Mouse (Mus musculus) frontal cortex, adult 2 months (tissue): ENCODE measurements around the gene Rela. TPM values are rescaled to one million over a fixed set of nuclear protein-coding genes. Genes with fewer than 3 reads are reported as not detected.

ENCODE experiments used
- DNase-seq, 2 experiments: peaks; one replicate each; pipeline ENCODE4 v3.0.0; 2022; ENCODE audit warnings: low spot score in 1 of 2; ENCODE audit errors: extremely low spot score in 1 of 2
- polyA plus RNA-seq: library from polyadenylated mRNA; depleted of rRNA; stranded (reverse); fragments of >200 nt; gene quantifications from 2 replicates; pipeline ENCODE4 v1.2.3, GENCODE M21; 2012; rRNA removed

Rela gene
- polyA plus RNA-seq, 1 experiment: 33.4 TPM

- DNase-seq: no peak
Observed at GRCm38 (mm10) chr19:5692913-5693396, 55.7 kb downstream of the Rela start.

DNA sequence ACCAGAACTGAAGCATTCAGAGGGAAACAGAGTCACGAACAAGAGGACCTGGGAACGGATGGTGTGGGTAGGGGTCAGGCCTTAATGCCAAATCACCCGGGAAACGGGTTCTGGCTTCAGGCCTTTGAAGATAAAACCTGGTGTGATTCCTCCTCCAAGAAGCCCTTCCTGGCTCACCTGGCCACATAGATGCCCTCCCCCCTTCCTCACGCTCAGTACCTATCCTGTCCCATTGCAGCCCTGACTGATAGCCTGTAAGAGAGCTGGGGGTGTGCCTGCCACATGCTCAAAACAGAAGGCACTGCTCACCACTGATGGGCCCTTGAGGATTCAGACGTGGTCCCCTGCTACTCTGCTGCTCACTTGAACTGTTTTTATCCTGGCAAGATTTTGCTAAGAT is 56.5 kb downstream of the Rela start:
- DNase-seq: no peak

DNA sequence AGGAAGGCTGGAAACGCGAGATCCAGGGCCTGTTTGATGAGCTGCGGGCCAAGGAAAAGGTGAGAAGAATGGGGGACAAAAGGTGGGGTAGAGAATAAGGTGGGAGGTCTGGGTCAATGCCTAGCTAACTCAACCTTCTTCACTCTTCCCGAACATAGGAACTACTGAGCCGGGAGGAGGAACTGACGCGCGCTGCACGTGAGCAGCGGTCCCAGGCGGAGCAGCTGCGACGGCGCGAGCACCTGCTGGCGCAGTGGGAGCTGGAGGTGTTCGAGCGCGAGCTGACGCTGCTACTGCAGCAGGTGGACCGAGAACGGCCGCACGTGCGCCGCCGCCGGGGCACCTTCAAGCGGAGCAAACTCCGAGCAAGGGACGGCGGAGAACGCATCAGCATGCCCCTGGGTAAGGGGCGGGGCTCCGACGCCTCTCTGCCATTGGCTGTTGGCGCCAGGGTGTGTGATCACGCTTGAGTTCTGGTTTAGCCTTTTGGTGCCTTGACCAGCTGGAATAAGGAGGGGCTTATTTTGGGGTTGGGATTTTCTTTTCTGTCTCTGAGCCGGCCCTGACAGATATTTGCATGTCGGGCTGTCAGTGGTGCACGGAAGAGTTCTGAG is 58.7 kb downstream of the Rela start:
- no peak for DNase-seq

Other genes with a start within 250 kb of the Rela start
- 70.5 and 85.4 TPM in 2 replicates for gene Sart1, start 248.8 kb upstream of the Rela start, polyA plus RNA-seq
- not detected in 2 replicates for gene Tsga10ip, start 235.0 kb upstream of the Rela start, polyA plus RNA-seq
- gene Drap1, start 212.5 kb upstream of the Rela start, polyA plus RNA-seq: 305 and 342 TPM in 2 replicates
- 94.3 and 95.0 TPM in 2 replicates for gene AI837181, start 212.3 kb upstream of the Rela start, polyA plus RNA-seq
- 0.06 and 0.19 TPM in 2 replicates for gene Fosl1, start 189.9 kb upstream of the Rela start, polyA plus RNA-seq
- 22.4 and 24.7 TPM in 2 replicates for gene Ccdc85b, start 179.6 kb upstream of the Rela start, polyA plus RNA-seq
- gene Fibp, start 176.9 kb upstream of the Rela start, polyA plus RNA-seq: 130 and 142 TPM in 2 replicates
- gene Ctsw, start 169.0 kb upstream of the Rela start, polyA plus RNA-seq: 0.38 and 0.40 TPM in 2 replicates
- gene Efemp2, start 163.5 kb upstream of the Rela start, polyA plus RNA-seq: 36.5 and 37.4 TPM in 2 replicates
- gene Mus81, start 149.1 kb upstream of the Rela start, polyA plus RNA-seq: 42.4 TPM in 2 replicates
- 1,335 and 1,444 TPM in 2 replicates for gene Cfl1, start 147.0 kb upstream of the Rela start, polyA plus RNA-seq
- gene 1700020D05Rik, start 133.7 kb upstream of the Rela start, polyA plus RNA-seq: 5.4 and 5.9 TPM in 2 replicates
- 152 and 164 TPM in 2 replicates for gene Snx32, start 126.9 kb upstream of the Rela start, polyA plus RNA-seq
- gene Ovol1, start 76.8 kb upstream of the Rela start, polyA plus RNA-seq: 0.04 TPM in 2 replicates
- 2.5 and 2.8 TPM in 2 replicates for gene Ap5b1, start 69.5 kb upstream of the Rela start, polyA plus RNA-seq
- gene Rnaseh2c, start 35.6 kb upstream of the Rela start, polyA plus RNA-seq: 50.2 and 56.5 TPM in 2 replicates
- 109 and 111 TPM in 2 replicates for gene Kat5, start 27.2 kb upstream of the Rela start, polyA plus RNA-seq
- gene Sipa1, start 26.2 kb downstream of the Rela start, polyA plus RNA-seq: 18.0 and 24.0 TPM in 2 replicates
- gene Map3k11, start 51.3 kb downstream of the Rela start, polyA plus RNA-seq: 18.9 and 20.4 TPM in 2 replicates
- gene Pcnx3, start 51.4 kb downstream of the Rela start, polyA plus RNA-seq: 68.4 and 72.5 TPM in 2 replicates
- gene Kcnk7, start 66.9 kb downstream of the Rela start, polyA plus RNA-seq: 0.22 and 0.27 TPM in 2 replicates
- gene Ehbp1l1, start 88.8 kb downstream of the Rela start, polyA plus RNA-seq: 16.8 and 18.8 TPM in 2 replicates
- gene Fam89b, start 92.2 kb downstream of the Rela start, polyA plus RNA-seq: 56.1 and 65.8 TPM in 2 replicates
- 81.5 and 87.8 TPM in 2 replicates for gene Ltbp3, start 103.4 kb downstream of the Rela start, polyA plus RNA-seq
- 111 and 120 TPM in 2 replicates for gene Scyl1, start 133.9 kb downstream of the Rela start, polyA plus RNA-seq
- 13.1 and 15.6 TPM in 2 replicates for gene Frmd8, start 237.8 kb downstream of the Rela start, polyA plus RNA-seq
- gene Slc25a45, start 240.3 kb downstream of the Rela start, polyA plus RNA-seq: 7.8 and 8.7 TPM in 2 replicates